Mouse (Mus musculus) heart, postnatal 0 days (tissue): ENCODE measurements at regions not wholly inside any gene's neighbourhood (a gene's known extent, or its start where the extent isn't known, plus 50 kb on each side); places are given as distances from the start of the nearest gene placed in this dataset.

Experiments used
- ATAC-seq: fragments of 200-750 bp; cut with Nextera tagmentation; 2 replicates; pipeline ENCODE4 v1.8.0; 2017; ENCODE audit warnings: low read depth, moderate number of reproducible peaks, moderate library complexity; ENCODE audit not compliant: insufficient read depth
- DNase-seq: peaks from one replicate; pipeline ENCODE4 v3.0.0-alpha.2; 2016; ENCODE audit warnings: low spot score
- H3K27ac ChIP-seq: fragments of 300-500 bp; sonication (generic); 2 replicates; pipeline ENCODE4 v1.5.1; 2014; ENCODE audit warnings: low read depth, mild to moderate bottlenecking
- H3K27me3 ChIP-seq: fragments of 300-500 bp; sonication (generic); 2 replicates; pipeline ENCODE4 v1.6.1; 2014; ENCODE audit warnings: low read length, mixed read lengths; ENCODE audit not compliant: control insufficient read depth, insufficient read depth
- H3K36me3 ChIP-seq: fragments of 300-500 bp; sonication (generic); replicated peaks from 2 replicates; pipeline ENCODE4 v1.6.1; 2014; ENCODE audit warnings: low read length, mixed read lengths; ENCODE audit not compliant: control insufficient read depth, insufficient read depth
- H3K4me1 ChIP-seq: fragments of 300-500 bp; sonication (generic); 2 replicates; pipeline ENCODE4 v1.6.1; 2014; ENCODE audit warnings: antibody characterized with exemption; ENCODE audit not compliant: control insufficient read depth, insufficient read depth
- H3K4me2 ChIP-seq: fragments of 300-500 bp; sonication (generic); 2 replicates; pipeline ENCODE4 v1.6.1; 2014; ENCODE audit warnings: low read depth, mild to moderate bottlenecking, low read length, moderate library complexity
- H3K4me3 ChIP-seq: fragments of 300-500 bp; sonication (generic); 2 replicates; pipeline ENCODE4 v1.5.1; 2014; ENCODE audit warnings: low read depth, low read length
- H3K9ac ChIP-seq: fragments of 300-500 bp; sonication (generic); replicated peaks from 2 replicates; pipeline ENCODE4 v1.6.1; 2014; ENCODE audit warnings: low read depth, low read length, mixed read lengths
- H3K9me3 ChIP-seq: fragments of 300-500 bp; sonication (generic); replicated peaks from 2 replicates; pipeline ENCODE4 v1.6.1; 2016; ENCODE audit warnings: low read length; ENCODE audit not compliant: control insufficient read depth
- CTCF ChIP-seq: IDR thresholded peaks from 2 replicates; pipeline ENCODE4 v1.5.1; 2016; ENCODE audit warnings: antibody characterized with exemption, control low read depth, low read depth
- EP300 ChIP-seq: IDR thresholded peaks from 2 replicates; pipeline ENCODE4 v1.6.1; 2016; ENCODE audit warnings: antibody characterized with exemption, low read depth
- WGBS: fragments of 180-500 bp; shearing (Covaris S2); extraction: QIAGEN DNeasy Blood & Tissue Kit; methylation state at CpG from one replicate; pipeline ENCODE4 v1.1.7; 2014; 5-methylcytosine and 5-hydroxymethylcytosine counted together

- DNase-seq, result no peak
- H3K36me3 ChIP-seq, result no peaks in the 10 kb centered on the region
- H3K27me3 ChIP-seq, result no peaks in the 10 kb centered on the region
- ATAC-seq, result no peak
- no peak overlapping the region for H3K4me3 ChIP-seq
- no peak overlapping the region for H3K9ac ChIP-seq
- H3K4me1 ChIP-seq, result no peaks in the 10 kb centered on the region
- H3K27ac ChIP-seq, result no peak overlapping the region
- H3K9me3 ChIP-seq, result no peaks in the 10 kb centered on the region
- WGBS, result 69% methylated on average over 15 of the region's 15 CpGs
- H3K4me2 ChIP-seq, result no peak overlapping the region
- no peak for TF ChIP-seq CTCF
- no peak for TF ChIP-seq EP300
Observed at GRCm38 (mm10) chr16:79177299-79177999, 86.6 kb upstream of the Tmprss15 start.

GRCm38 (mm10) chr16:79176832-79177243 is 85.9 kb upstream of the Tmprss15 start:
- Histone ChIP-seq H3K4me3 (no peak overlapping the region), H3K27ac (no peak overlapping the region), H3K4me2 (no peak overlapping the region), H3K36me3 (no peaks in the 10 kb centered on the region), H3K9me3 (no peaks in the 10 kb centered on the region), H3K4me1 (no peaks in the 10 kb centered on the region), H3K9ac (no peak overlapping the region), H3K27me3 (no peaks in the 10 kb centered on the region)
- WGBS, result 62% methylated on average over 6 of the region's 6 CpGs
- ATAC-seq (no peak), DNase-seq (no peak)
- TF ChIP-seq CTCF, result no peak
- no peak for TF ChIP-seq EP300

- H3K9ac ChIP-seq, result no peak overlapping the region
- no peaks in the 10 kb centered on the region for H3K27me3 ChIP-seq
- no peak overlapping the region for H3K27ac ChIP-seq
- no peak overlapping the region for H3K4me2 ChIP-seq
- no peaks in the 10 kb centered on the region for H3K4me1 ChIP-seq
- H3K9me3 ChIP-seq, result no peaks in the 10 kb centered on the region
- no peak for TF ChIP-seq EP300
- peak; percentile 80 for TF ChIP-seq CTCF
- ATAC-seq (no peak), DNase-seq (peak; percentile 55)
- H3K36me3 ChIP-seq, result no peaks in the 10 kb centered on the region
- 14% methylated on average over 8 of the region's 8 CpGs for WGBS
- H3K4me3 ChIP-seq, result no peak overlapping the region
Observed at GRCm38 (mm10) chr16:79168193-79168592, 77.3 kb upstream of the Tmprss15 start.

GRCm38 (mm10) chr16:79142813-79143212 is 51.9 kb upstream of the Tmprss15 start:
- WGBS, result 67% methylated on average over 1 of the region's 1 CpGs
- Histone ChIP-seq H3K4me1 (no peaks in the 10 kb centered on the region), H3K4me3 (no peak overlapping the region), H3K36me3 (no peaks in the 10 kb centered on the region), H3K9ac (no peak overlapping the region), H3K4me2 (no peak overlapping the region), H3K27me3 (no peaks in the 10 kb centered on the region), H3K27ac (no peak overlapping the region), H3K9me3 (no peaks in the 10 kb centered on the region)
- ATAC-seq (no peak), DNase-seq (no peak)
- TF ChIP-seq CTCF (no peak), EP300 (no peak)
